Mouse (Mus musculus): ENCODE measurements at regions not wholly inside any gene's neighbourhood (a gene's known extent, or its start where the extent isn't known, plus 50 kb on each side); places are given as distances from the start of the nearest gene placed in this dataset.
A peak's percentile ranks its signal among the peaks of the same experiment; 100 is the strongest.
"Not testable (repeated sequence)": the region's sequence is repeated elsewhere in the genome, so short reads cannot be mapped to it uniquely, and the experiment has no call there.

GRCm38 (mm10) chr4:53269251-53269842 is 109.7 kb upstream of the Abca1 start:
- intact Hi-C loops (cut with DNase I): no loop called here
- no peak for DNase-seq

GRCm38 (mm10) chr4:53264901-53265300 is 105.2 kb upstream of the Abca1 start:
- DNase-seq: peak in 1 of 2 experiments; percentile 16
- intact Hi-C loops (cut with DNase I): loop anchor here (5.0 kb wide), 2 partner anchors 108 to 153 kb away; partner anchors contain the start of gene Abca1

GRCm38 (mm10) chr4:53264501-53264900 is 104.8 kb upstream of the Abca1 start:
- no peak for DNase-seq
- intact Hi-C loops (cut with DNase I): loop anchor here (5.0 kb wide), 2 partner anchors 107 to 152 kb away; partner anchors contain the start of gene Abca1

GRCm38 (mm10) chr4:53263776-53264175 is 104.1 kb upstream of the Abca1 start:
- intact Hi-C loops (cut with DNase I): loop anchor here (2.0 to 5.0 kb wide), 3 partner anchors 41 to 151 kb away; partner anchors contain the start of gene Abca1
- DNase-seq: peak; percentile 93 to 94

GRCm38 (mm10) chr4:53262466-53262865 is 102.8 kb upstream of the Abca1 start:
- no peak for DNase-seq
- intact Hi-C loops (cut with DNase I): loop anchor here (2.0 to 5.0 kb wide), 3 partner anchors 40 to 150 kb away; partner anchors contain the start of gene Abca1

- no peak for DNase-seq
- intact Hi-C loops (cut with DNase I): loop anchor here (2.0 to 5.0 kb wide), 3 partner anchors 39 to 149 kb away; partner anchors contain the start of gene Abca1
These were observed 102.0 kb upstream of the Abca1 start for GRCm38 (mm10) chr4:53261556-53262140.

- no peak for DNase-seq
- intact Hi-C loops (cut with DNase I): no loop called here
These were observed 99.3 kb upstream of the Abca1 start for GRCm38 (mm10) chr4:53258975-53259374.

- intact Hi-C loops (cut with DNase I): no loop called here
- no peak for DNase-seq
These were observed 97.3 kb upstream of the Abca1 start for GRCm38 (mm10) chr4:53256996-53257395.

GRCm38 (mm10) chr4:53254483-53254882 is 94.8 kb upstream of the Abca1 start:
- intact Hi-C loops (cut with DNase I): no loop called here
- DNase-seq: no peak

- intact Hi-C loops (cut with DNase I): no loop called here
- peak; percentile 24 to 53 for DNase-seq
These were observed 94.0 kb upstream of the Abca1 start for GRCm38 (mm10) chr4:53253680-53254079.

GRCm38 (mm10) chr4:53250325-53250724 is 90.6 kb upstream of the Abca1 start:
- intact Hi-C loops (cut with DNase I): no loop called here
- no peak for DNase-seq

GRCm38 (mm10) chr4:53246083-53246747 is 86.5 kb upstream of the Abca1 start:
- no peak for DNase-seq
- intact Hi-C loops (cut with DNase I): no loop called here

- DNase-seq: no peak
- intact Hi-C loops (cut with DNase I): no loop called here
These were observed 85.9 kb upstream of the Abca1 start for GRCm38 (mm10) chr4:53245553-53245952.

GRCm38 (mm10) chr4:53243473-53243872 is 83.8 kb upstream of the Abca1 start:
- DNase-seq; intact Hi-C loops (cut with DNase I): not testable (repeated sequence)

- intact Hi-C loops (cut with DNase I): no loop called here
These were observed 80.2 kb upstream of the Abca1 start for GRCm38 (mm10) chr4:53239856-53240255.

GRCm38 (mm10) chr4:53238314-53239259 is 78.9 kb upstream of the Abca1 start:
- no peak for DNase-seq
- intact Hi-C loops (cut with DNase I): no loop called here

More at GRCm38 (mm10) chr4:53239856-53240255, 80.2 kb upstream of the Abca1 start:
- DNase-seq: no peak

GRCm38 (mm10) chr4:53235870-53236269 is 76.2 kb upstream of the Abca1 start:
- no peak for DNase-seq
- intact Hi-C loops (cut with DNase I): no loop called here

- intact Hi-C loops (cut with DNase I): no loop called here
- DNase-seq: no peak
These were observed 72.7 kb upstream of the Abca1 start for GRCm38 (mm10) chr4:53232436-53232835.

GRCm38 (mm10) chr4:53231867-53232266 is 72.2 kb upstream of the Abca1 start:
- intact Hi-C loops (cut with DNase I): no loop called here
- no peak for DNase-seq

GRCm38 (mm10) chr4:53231046-53231445 is 71.4 kb upstream of the Abca1 start:
- no peak for DNase-seq
- intact Hi-C loops (cut with DNase I): no loop called here

GRCm38 (mm10) chr4:53228444-53228843 is 68.7 kb upstream of the Abca1 start:
- intact Hi-C loops (cut with DNase I): no loop called here

More at GRCm38 (mm10) chr4:53228444-53228843, 68.7 kb upstream of the Abca1 start:
- no peak for DNase-seq

Data from heart, postnatal 10 days (tissue).